Mouse (Mus musculus) liver, embryonic 15.5 days (tissue): ENCODE measurements at regions not wholly inside any gene's neighbourhood (a gene's known extent, or its start where the extent isn't known, plus 50 kb on each side); places are given as distances from the start of the nearest gene placed in this dataset.

ENCODE experiments used
- ATAC-seq: fragments of 200-750 bp; cut with Nextera tagmentation; 2 replicates; pipeline ENCODE4 v1.8.0; 2017; ENCODE audit warnings: moderate number of reproducible peaks, mild to moderate bottlenecking, moderate library complexity; ENCODE audit not compliant: insufficient read depth
- H3K27ac ChIP-seq: fragments of 300-500 bp; sonication (generic); replicated peaks from 2 replicates; pipeline ENCODE4 v1.5.1; 2015; ENCODE audit warnings: mild to moderate bottlenecking, inconsistent platforms
- H3K27me3 ChIP-seq: fragments of 300-500 bp; sonication (generic); 2 replicates; pipeline ENCODE4 v1.6.1; 2015; ENCODE audit warnings: mild to moderate bottlenecking, inconsistent platforms
- H3K36me3 ChIP-seq: fragments of 300-500 bp; sonication (generic); replicated peaks from 2 replicates; pipeline ENCODE4 v1.6.1; 2015; ENCODE audit warnings: moderate library complexity, mild to moderate bottlenecking, inconsistent platforms
- H3K4me1 ChIP-seq: fragments of 300-500 bp; sonication (generic); replicated peaks from 2 replicates; pipeline ENCODE4 v1.6.1; 2015; ENCODE audit warnings: inconsistent platforms
- H3K4me2 ChIP-seq: fragments of 300-500 bp; sonication (generic); 2 replicates; pipeline ENCODE4 v1.6.1; 2015; ENCODE audit warnings: moderate library complexity, mild to moderate bottlenecking, inconsistent platforms
- H3K4me3 ChIP-seq: fragments of 300-500 bp; sonication (generic); replicated peaks from 2 replicates; pipeline ENCODE4 v1.5.1; 2015; ENCODE audit warnings: mild to moderate bottlenecking, inconsistent platforms
- H3K9ac ChIP-seq: fragments of 300-500 bp; sonication (generic); 2 replicates; pipeline ENCODE4 v1.6.1; 2015; ENCODE audit warnings: moderate library complexity, mild to moderate bottlenecking, inconsistent platforms
- H3K9me3 ChIP-seq: fragments of 300-500 bp; sonication (generic); replicated peaks from 2 replicates; pipeline ENCODE4 v1.6.1; 2016; ENCODE audit warnings: inconsistent platforms
- WGBS: fragments of 180-500 bp; shearing (Covaris S2); methylation state at CpG from one replicate; pipeline ENCODE4 v1.1.7; 2015; ENCODE audit warnings: mixed read lengths; ENCODE audit not compliant: insufficient replicate concordance; 5-methylcytosine and 5-hydroxymethylcytosine counted together

DNA sequence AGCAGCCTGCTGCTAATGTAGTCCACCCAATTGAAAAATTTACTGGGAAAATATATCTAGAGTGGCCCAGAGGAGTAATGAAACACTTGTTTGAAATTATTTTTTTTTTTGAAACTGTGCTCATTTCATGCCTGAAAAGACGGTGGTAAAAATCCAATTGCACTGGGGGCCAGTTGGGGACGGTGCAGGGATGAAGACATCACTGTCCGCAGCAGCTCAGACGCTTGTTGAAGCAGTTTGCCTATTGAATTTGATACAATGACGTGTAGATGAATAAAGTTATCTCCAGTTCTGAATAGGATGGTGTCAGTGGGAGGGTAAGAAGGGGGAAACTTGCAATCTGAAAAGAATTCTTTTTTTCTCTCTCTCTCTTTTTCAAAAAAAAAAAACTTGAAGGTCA lies 200.5 kb downstream of the Nr2f2 start:
- Histone ChIP-seq H3K27me3 (no peaks in the 10 kb centered on the region), H3K9me3 (no peaks in the 10 kb centered on the region), H3K36me3 (no peaks in the 10 kb centered on the region), H3K4me1 (no peaks in the 10 kb centered on the region), H3K4me3 (no peak overlapping the region), H3K4me2 (no peak overlapping the region), H3K27ac (no peak overlapping the region), H3K9ac (no peak overlapping the region)
- 55% methylated on average over 5 of the region's 5 CpGs for WGBS
- ATAC-seq, result no peak

DNA sequence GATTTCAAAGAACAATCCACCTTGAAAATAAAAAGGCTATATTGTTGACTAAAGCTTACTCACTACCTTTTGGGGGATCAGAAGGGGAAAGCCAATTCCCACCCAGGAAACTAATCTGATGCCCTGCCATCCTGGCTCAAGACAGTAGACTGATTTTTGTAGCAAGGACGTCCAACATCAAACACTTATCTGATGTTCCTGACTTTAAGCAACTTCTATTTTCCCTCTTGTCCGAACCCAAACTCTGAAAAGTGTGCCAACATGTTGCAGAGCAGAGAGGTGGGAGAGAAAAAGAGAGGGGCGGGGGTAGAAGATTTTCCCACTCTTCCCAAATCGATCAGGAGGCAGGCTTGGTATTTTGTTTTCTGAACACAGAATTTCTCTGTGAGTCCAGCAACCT lies 201.0 kb downstream of the Nr2f2 start:
- Histone ChIP-seq H3K4me1 (no peaks in the 10 kb centered on the region), H3K9ac (no peak overlapping the region), H3K27ac (no peak overlapping the region), H3K36me3 (no peaks in the 10 kb centered on the region), H3K9me3 (no peaks in the 10 kb centered on the region), H3K27me3 (no peaks in the 10 kb centered on the region), H3K4me2 (no peak overlapping the region), H3K4me3 (no peak overlapping the region)
- 46% methylated on average over 4 of the region's 4 CpGs for WGBS
- no peak for ATAC-seq

DNA sequence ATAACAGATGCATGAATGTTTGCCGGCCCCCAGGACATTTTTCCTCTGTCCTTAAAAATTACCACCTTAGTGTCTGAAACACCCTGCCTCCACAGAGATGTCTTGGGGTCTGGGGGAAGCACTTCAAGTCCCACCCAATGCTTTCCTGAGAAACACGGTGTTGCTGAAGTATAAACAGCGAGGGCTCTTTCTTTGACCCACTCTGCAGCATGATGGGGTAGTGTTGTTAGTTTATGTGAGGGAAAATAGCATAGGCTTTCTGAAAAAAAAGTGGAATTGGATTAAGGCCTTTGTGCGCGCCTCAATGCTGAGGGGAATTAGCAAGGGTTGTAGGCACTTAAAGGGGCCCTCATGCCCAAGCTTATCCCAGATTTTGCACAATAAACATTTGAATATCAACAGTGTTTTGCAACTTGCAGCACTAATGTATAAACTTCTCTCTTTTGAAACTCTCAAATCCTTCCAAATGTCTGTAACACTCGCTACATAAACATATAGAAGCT lies 201.8 kb downstream of the Nr2f2 start:
- Histone ChIP-seq H3K36me3 (no peaks in the 10 kb centered on the region), H3K4me3 (no peak overlapping the region), H3K27ac (no peak overlapping the region), H3K27me3 (no peaks in the 10 kb centered on the region), H3K4me1 (no peaks in the 10 kb centered on the region), H3K9ac (no peak overlapping the region), H3K4me2 (no peak overlapping the region), H3K9me3 (no peaks in the 10 kb centered on the region)
- ATAC-seq, result no peak
- WGBS, result 51% methylated on average over 6 of the region's 6 CpGs

DNA sequence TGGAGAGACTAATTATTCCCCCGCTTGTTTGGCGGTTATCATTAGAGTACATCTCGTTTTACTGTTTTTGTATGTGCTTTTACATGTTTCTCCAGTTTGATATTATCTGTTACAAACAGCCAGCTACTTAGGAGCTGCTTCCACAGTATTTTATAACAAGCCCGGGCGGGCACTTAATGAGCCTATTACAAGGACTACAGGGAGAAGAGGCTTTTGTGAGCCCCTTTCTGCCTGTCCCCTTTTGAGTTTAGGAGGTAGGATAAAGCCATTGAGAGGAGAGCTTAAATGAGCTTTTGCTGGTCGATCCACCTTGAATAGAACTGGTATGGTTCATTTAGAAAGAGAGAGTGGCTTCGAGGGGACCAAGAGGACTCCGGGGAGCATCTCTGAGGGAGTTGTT lies 208.0 kb downstream of the Nr2f2 start:
- WGBS, result 56% methylated on average over 8 of the region's 8 CpGs
- no peak for ATAC-seq
- H3K9ac ChIP-seq, result no peak overlapping the region
- H3K27ac ChIP-seq, result no peak overlapping the region
- no peaks in the 10 kb centered on the region for H3K4me1 ChIP-seq
- no peaks in the 10 kb centered on the region for H3K27me3 ChIP-seq
- H3K4me3 ChIP-seq, result no peak overlapping the region
- H3K36me3 ChIP-seq, result no peaks in the 10 kb centered on the region
- H3K4me2 ChIP-seq, result no peak overlapping the region
- no peaks in the 10 kb centered on the region for H3K9me3 ChIP-seq

DNA sequence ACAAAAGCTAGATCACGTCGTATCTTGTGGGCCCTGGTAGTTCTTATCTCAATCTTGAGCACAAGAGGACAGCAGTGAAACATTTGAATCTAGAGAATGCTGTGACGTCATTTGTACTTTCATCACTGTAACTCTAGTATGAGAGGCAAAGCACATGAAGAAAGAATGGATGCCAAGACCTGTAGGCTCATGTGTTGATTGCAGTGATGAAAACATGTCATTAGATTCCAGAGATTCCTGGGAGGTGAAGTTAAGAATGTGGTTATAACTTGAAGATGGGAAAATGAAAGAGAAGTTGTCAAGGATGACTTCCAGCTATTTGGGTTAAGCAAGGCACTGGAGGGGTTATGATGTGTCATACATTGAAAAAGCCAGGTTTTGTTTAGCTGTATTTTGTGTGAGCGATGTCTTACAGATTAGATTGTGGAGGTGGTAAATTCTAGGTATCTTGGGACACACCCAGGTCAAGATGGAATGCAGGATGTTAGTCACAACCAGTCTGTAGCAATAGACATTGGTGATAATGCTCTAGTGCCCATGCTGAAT lies 221.7 kb downstream of the Nr2f2 start:
- Histone ChIP-seq H3K9ac (no peak overlapping the region), H3K27ac (no peak overlapping the region), H3K36me3 (no peaks in the 10 kb centered on the region), H3K4me2 (no peak overlapping the region), H3K27me3 (no peaks in the 10 kb centered on the region), H3K4me3 (no peak overlapping the region), H3K4me1 (no peaks in the 10 kb centered on the region), H3K9me3 (no peaks in the 10 kb centered on the region)
- WGBS, result 55% methylated on average over 4 of the region's 4 CpGs
- ATAC-seq, result no peak

DNA sequence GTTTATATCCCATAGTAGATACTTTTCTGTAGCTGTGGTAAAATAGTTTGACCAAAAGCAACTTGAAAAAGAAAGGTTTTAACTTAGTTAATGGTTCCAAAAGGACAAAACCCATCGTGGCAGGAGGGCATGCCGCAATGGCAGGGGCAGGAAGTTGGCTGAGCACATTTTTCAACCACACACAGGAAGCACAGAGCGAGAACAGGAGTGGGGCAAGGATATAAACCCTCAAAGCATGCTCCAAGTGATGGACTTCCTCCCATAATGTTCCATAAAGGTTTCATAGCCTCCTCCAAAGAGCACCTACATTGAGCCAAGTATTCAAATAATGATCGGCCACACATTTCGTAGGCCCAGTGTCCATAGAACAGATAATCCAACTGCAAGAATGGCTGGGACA lies 229.7 kb downstream of the Nr2f2 start:
- ATAC-seq, result no peak
- no peak overlapping the region for H3K4me2 ChIP-seq
- H3K9me3 ChIP-seq, result no peaks in the 10 kb centered on the region
- H3K36me3 ChIP-seq, result no peaks in the 10 kb centered on the region
- H3K27me3 ChIP-seq, result no peaks in the 10 kb centered on the region
- no peak overlapping the region for H3K9ac ChIP-seq
- no peaks in the 10 kb centered on the region for H3K4me1 ChIP-seq
- no peak overlapping the region for H3K27ac ChIP-seq
- 48% methylated on average over 5 of the region's 5 CpGs for WGBS
- no peak overlapping the region for H3K4me3 ChIP-seq

DNA sequence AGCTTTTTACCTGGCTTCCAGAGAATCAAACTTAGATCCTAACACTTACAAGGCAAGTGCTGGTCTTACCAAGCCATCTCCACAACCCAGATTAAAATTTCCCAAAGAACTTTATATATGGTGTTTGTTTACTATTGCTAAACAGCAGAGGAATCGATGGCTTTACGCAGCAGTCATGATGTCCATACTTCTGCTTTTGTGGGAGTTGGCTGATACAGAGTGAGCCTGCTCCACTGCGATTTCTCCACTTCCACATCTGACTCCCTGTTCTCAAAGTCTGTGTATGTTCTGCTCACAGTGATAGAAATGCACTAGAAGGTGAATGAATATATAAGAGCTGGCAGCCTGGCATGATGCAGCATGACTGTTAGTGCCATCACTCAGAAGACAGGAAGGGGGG lies 231.1 kb downstream of the Nr2f2 start:
- H3K27ac ChIP-seq, result no peak overlapping the region
- WGBS, result 58% methylated on average over 3 of the region's 3 CpGs

DNA sequence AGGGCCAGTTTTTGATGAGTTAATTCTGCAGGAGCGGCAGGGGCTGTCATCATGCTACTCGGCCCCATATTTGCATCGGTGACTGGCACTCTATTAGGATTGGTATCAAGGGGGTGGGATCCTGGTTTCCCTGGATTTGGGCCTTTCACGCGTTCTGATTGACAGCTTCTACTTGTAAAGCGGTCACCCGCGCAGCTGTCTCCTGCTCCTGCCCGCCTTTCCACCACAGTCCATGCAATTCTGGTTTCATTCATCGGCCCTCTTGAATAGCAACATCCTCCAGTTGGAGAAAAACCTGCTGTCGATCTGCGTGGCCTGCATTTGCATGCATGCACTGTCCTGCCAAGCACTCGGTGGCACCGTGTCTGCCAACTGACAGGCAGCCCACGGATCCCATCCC lies 236.6 kb downstream of the Nr2f2 start:
- no peaks in the 10 kb centered on the region for H3K27me3 ChIP-seq
- H3K4me3 ChIP-seq, result no peak overlapping the region
- H3K27ac ChIP-seq, result no peak overlapping the region
- no peak overlapping the region for H3K9ac ChIP-seq
- no peaks in the 10 kb centered on the region for H3K9me3 ChIP-seq
- ATAC-seq, result no peak
- H3K4me1 ChIP-seq, result no peaks in the 10 kb centered on the region
- 69% methylated on average over 15 of the region's 15 CpGs for WGBS
- no peaks in the 10 kb centered on the region for H3K36me3 ChIP-seq
- no peak overlapping the region for H3K4me2 ChIP-seq

More for the DNA sequence above, 231.1 kb downstream of the Nr2f2 start:
- H3K9me3 ChIP-seq, result no peaks in the 10 kb centered on the region
- H3K27me3 ChIP-seq, result no peaks in the 10 kb centered on the region
- no peaks in the 10 kb centered on the region for H3K36me3 ChIP-seq
- no peaks in the 10 kb centered on the region for H3K4me1 ChIP-seq
- ATAC-seq, result no peak
- no peak overlapping the region for H3K4me2 ChIP-seq
- no peak overlapping the region for H3K4me3 ChIP-seq
- no peak overlapping the region for H3K9ac ChIP-seq

DNA sequence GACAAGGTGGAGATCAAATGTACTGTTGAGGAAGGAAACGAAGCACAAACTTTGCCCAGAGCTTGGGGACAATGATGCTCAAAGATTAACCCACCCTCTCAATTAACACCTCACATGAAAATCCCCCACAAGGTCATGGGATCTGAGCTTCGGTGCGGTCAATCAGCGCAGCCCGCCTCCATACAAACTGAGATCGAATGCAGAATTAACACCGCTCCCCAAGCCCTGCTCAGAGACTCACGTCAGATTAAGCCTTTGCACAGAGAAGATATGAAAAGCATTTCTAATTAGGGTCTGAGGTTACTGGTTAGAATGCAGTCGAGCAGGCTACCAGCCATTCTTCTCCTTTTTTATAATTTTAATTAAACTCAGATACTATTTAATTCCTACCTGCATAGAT lies 243.7 kb downstream of the Nr2f2 start:
- 76% methylated on average over 9 of the region's 9 CpGs for WGBS
- Histone ChIP-seq H3K4me3 (no peak overlapping the region), H3K36me3 (no peaks in the 10 kb centered on the region)

DNA sequence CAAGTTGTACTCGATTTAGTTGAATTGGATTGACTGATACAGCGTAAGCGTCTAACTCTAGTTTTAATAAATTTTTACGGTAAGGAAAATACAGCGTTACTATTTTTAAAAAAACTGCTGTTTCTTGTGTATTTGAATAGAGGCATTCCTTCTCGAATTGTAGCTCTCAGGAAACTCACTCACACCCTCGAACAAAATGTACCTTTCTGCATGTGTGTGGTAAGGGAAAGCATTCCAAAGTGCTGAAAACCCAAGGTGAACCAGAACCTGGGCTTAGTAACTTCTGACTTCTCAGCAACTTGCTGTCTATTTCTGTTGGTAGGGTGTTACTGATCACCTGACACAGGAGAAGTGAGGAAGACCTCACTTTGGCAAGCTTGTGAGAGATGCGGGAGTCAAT lies 247.0 kb downstream of the Nr2f2 start:
- H3K4me1 ChIP-seq, result no peaks in the 10 kb centered on the region
- ATAC-seq, result no peak
- no peaks in the 10 kb centered on the region for H3K9me3 ChIP-seq
- H3K27ac ChIP-seq, result no peak overlapping the region
- peaks cover 4% of the 10 kb centered on the region; the same call in 1 of the 2 replicates for H3K27me3 ChIP-seq
- H3K36me3 ChIP-seq, result no peaks in the 10 kb centered on the region
- H3K9ac ChIP-seq, result no peak overlapping the region
- 66% methylated on average over 8 of the region's 8 CpGs for WGBS
- H3K4me3 ChIP-seq, result no peak overlapping the region
- no peak overlapping the region for H3K4me2 ChIP-seq

More for the DNA sequence above, 243.7 kb downstream of the Nr2f2 start:
- H3K9ac ChIP-seq, result no peak overlapping the region
- H3K27ac ChIP-seq, result no peak overlapping the region
- H3K4me2 ChIP-seq, result no peak overlapping the region
- peaks cover 4% of the 10 kb centered on the region; the same call in 1 of the 2 replicates for H3K27me3 ChIP-seq
- no peak for ATAC-seq
- no peaks in the 10 kb centered on the region for H3K9me3 ChIP-seq
- no peaks in the 10 kb centered on the region for H3K4me1 ChIP-seq

DNA sequence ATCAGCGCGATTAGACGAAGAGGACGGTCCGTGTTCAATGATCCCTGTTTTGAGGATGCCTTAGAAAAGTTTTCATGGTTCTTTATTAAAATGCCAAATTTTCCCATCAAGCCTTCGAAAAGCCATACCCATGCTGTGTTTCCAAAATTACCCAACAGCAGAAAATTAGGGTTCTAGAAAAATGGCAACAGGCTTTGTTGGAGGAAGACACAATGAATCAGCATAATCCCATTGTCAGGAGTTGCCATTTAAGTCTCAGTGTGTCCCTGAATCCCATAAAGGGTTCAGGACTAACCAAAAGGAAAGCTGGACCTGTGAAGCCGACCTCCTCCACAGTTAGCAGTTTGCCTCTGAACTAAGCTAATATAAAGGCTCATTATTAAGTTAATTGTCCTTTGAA lies 247.6 kb downstream of the Nr2f2 start:
- Histone ChIP-seq H3K27me3 (peaks cover 4% of the 10 kb centered on the region; the same call in 1 of the 2 replicates), H3K27ac (no peak overlapping the region), H3K4me2 (peak overlapping the region; percentile 32; the same call in 1 of the 2 replicates), H3K9ac (no peak overlapping the region), H3K9me3 (no peaks in the 10 kb centered on the region), H3K4me3 (no peak overlapping the region), H3K4me1 (no peaks in the 10 kb centered on the region), H3K36me3 (no peaks in the 10 kb centered on the region)
- no peak for ATAC-seq
- 41% methylated on average over 7 of the region's 7 CpGs for WGBS
